Mouse (Mus musculus): ENCODE measurements around the gene Il27ra.

- TF ChIP-seq POLR2A (IDR thresholded peaks at IDR 0.05; ENCODE audit: insufficient read depth, low read depth, low read length), result no peak
- TF ChIP-seq CTCF (IDR thresholded peaks at IDR 0.05; ENCODE audit: insufficient read depth, low read depth, low read length), result no peak
Observed at GRCm38 (mm10) chr8:84070241-84070640, 27.9 kb upstream of the Il27ra start.
